Mouse (Mus musculus): ENCODE measurements at regions not wholly inside any gene's neighbourhood (a gene's known extent, or its start where the extent isn't known, plus 50 kb on each side); places are given as distances from the start of the nearest gene placed in this dataset.
"Not testable (repeated sequence)": the region's sequence is repeated elsewhere in the genome, so short reads cannot be mapped to it uniquely, and the experiment has no call there.

- Histone ChIP-seq H3K4me1 (ENCODE audit: control insufficient read depth, insufficient read depth, low read length) (no peaks in the 10 kb centered on the region), H3K4me3 (ENCODE audit: low read depth, low read length) (no peak overlapping the region), H3K4me2 (ENCODE audit: low read depth, low read length) (no peak overlapping the region), H3K9ac (replicated peaks; ENCODE audit: low read depth, low read length) (no peak overlapping the region), H3K36me3 (ENCODE audit: control insufficient read depth, insufficient read depth, low read length) (no peaks in the 10 kb centered on the region), H3K27me3 (ENCODE audit: control insufficient read depth, insufficient read depth, low read length) (no peaks in the 10 kb centered on the region), H3K27ac (ENCODE audit: low read depth, low read length) (no peak overlapping the region), H3K9me3 (ENCODE audit: control insufficient read depth, low read length) (no peaks in the 10 kb centered on the region)
- WGBS: 83% methylated on average over 1 of the region's 1 CpGs
- ATAC-seq (ENCODE audit: low read depth): no peak
Observed at GRCm38 (mm10) chrX:94857501-94857900, 133.1 kb downstream of the Zxdb start.

- H3K9me3 ChIP-seq (ENCODE audit: control insufficient read depth, low read length): no peaks in the 10 kb centered on the region
- H3K27ac ChIP-seq (ENCODE audit: low read depth, low read length): no peak overlapping the region
- no peak for ATAC-seq (ENCODE audit: low read depth)
- H3K9ac ChIP-seq (replicated peaks; ENCODE audit: low read depth, low read length): no peak overlapping the region
- no peak overlapping the region for H3K4me3 ChIP-seq (ENCODE audit: low read depth, low read length)
- no peaks in the 10 kb centered on the region for H3K27me3 ChIP-seq (ENCODE audit: control insufficient read depth, insufficient read depth, low read length)
- no peaks in the 10 kb centered on the region for H3K36me3 ChIP-seq (ENCODE audit: control insufficient read depth, insufficient read depth, low read length)
- H3K4me1 ChIP-seq (ENCODE audit: control insufficient read depth, insufficient read depth, low read length): no peaks in the 10 kb centered on the region
- 75% methylated on average over 4 of the region's 4 CpGs for WGBS
- no peak overlapping the region for H3K4me2 ChIP-seq (ENCODE audit: low read depth, low read length)
Observed at GRCm38 (mm10) chrX:94857954-94858353, 133.6 kb downstream of the Zxdb start.

GRCm38 (mm10) chrX:94863123-94863522 lies 138.8 kb downstream of the Zxdb start:
- Histone ChIP-seq H3K4me2 (ENCODE audit: low read depth, low read length) (no peak overlapping the region), H3K9me3 (ENCODE audit: control insufficient read depth, low read length) (no peaks in the 10 kb centered on the region), H3K4me3 (ENCODE audit: low read depth, low read length) (no peak overlapping the region), H3K36me3 (ENCODE audit: control insufficient read depth, insufficient read depth, low read length) (no peaks in the 10 kb centered on the region), H3K4me1 (ENCODE audit: control insufficient read depth, insufficient read depth, low read length) (no peaks in the 10 kb centered on the region), H3K27ac (ENCODE audit: low read depth, low read length) (no peak overlapping the region), H3K9ac (replicated peaks; ENCODE audit: low read depth, low read length) (no peak overlapping the region), H3K27me3 (ENCODE audit: control insufficient read depth, insufficient read depth, low read length) (no peaks in the 10 kb centered on the region)
- 57% methylated on average over 1 of the region's 1 CpGs for WGBS
- no peak for ATAC-seq (ENCODE audit: low read depth)

- 21% methylated on average over 18 of the region's 18 CpGs for WGBS
- no peaks in the 10 kb centered on the region for H3K4me1 ChIP-seq (ENCODE audit: control insufficient read depth, insufficient read depth, low read length)
Observed at GRCm38 (mm10) chrX:94865531-94866502, 141.4 kb downstream of the Zxdb start.

GRCm38 (mm10) chrX:94883547-94883946 lies 142.9 kb downstream of the Spin4 start:
- not testable (repeated sequence) for H3K4me1 ChIP-seq (ENCODE audit: control insufficient read depth, insufficient read depth, low read length); H3K9ac ChIP-seq (replicated peaks; ENCODE audit: low read depth, low read length); H3K4me3 ChIP-seq (ENCODE audit: low read depth, low read length); H3K9me3 ChIP-seq (ENCODE audit: control insufficient read depth, low read length); ATAC-seq (ENCODE audit: low read depth); H3K36me3 ChIP-seq (ENCODE audit: control insufficient read depth, insufficient read depth, low read length); H3K4me2 ChIP-seq (ENCODE audit: low read depth, low read length); H3K27ac ChIP-seq (ENCODE audit: low read depth, low read length); H3K27me3 ChIP-seq (ENCODE audit: control insufficient read depth, insufficient read depth, low read length)
- WGBS: 94% methylated on average over 2 of the region's 2 CpGs

More at GRCm38 (mm10) chrX:94865531-94866502, 141.4 kb downstream of the Zxdb start:
- Histone ChIP-seq H3K4me2 (ENCODE audit: low read depth, low read length) (peak overlapping the region; percentile 41), H3K36me3 (ENCODE audit: control insufficient read depth, insufficient read depth, low read length) (no peaks in the 10 kb centered on the region), H3K4me3 (ENCODE audit: low read depth, low read length) (peak overlapping the region; percentile 25), H3K27ac (ENCODE audit: low read depth, low read length) (no peak overlapping the region), H3K9ac (replicated peaks; ENCODE audit: low read depth, low read length) (no peak overlapping the region), H3K9me3 (ENCODE audit: control insufficient read depth, low read length) (no peaks in the 10 kb centered on the region), H3K27me3 (ENCODE audit: control insufficient read depth, insufficient read depth, low read length) (no peaks in the 10 kb centered on the region)
- ATAC-seq (ENCODE audit: low read depth): peak; percentile 99
